Mouse (Mus musculus) hindbrain, postnatal 0 days (tissue): Measurements from ENCODE around the gene Fryl. TPM values are rescaled to one million over a fixed set of nuclear protein-coding genes. Genes with fewer than 3 reads are reported as not detected.

Source experiments
- ATAC-seq: fragments of 200-750 bp; cut with Nextera tagmentation; 2 replicates; pipeline ENCODE4 v1.8.0; 2017; ENCODE audit warnings: mild to moderate bottlenecking, moderate TSS enrichment, moderate library complexity
- DNase-seq: peaks from one replicate; pipeline ENCODE4 v3.0.0-alpha.2; 2015; ENCODE audit warnings: low spot score
- H3K27ac ChIP-seq: fragments of 300-500 bp; sonication (generic); 2 replicates; pipeline ENCODE4 v1.5.1; 2014; ENCODE audit warnings: mild to moderate bottlenecking
- H3K27me3 ChIP-seq: fragments of 300-500 bp; sonication (generic); 2 replicates; pipeline ENCODE4 v1.6.1; 2014; ENCODE audit warnings: low read length, mixed read lengths; ENCODE audit not compliant: insufficient read depth
- H3K36me3 ChIP-seq: fragments of 300-500 bp; sonication (generic); 2 replicates; pipeline ENCODE4 v1.6.1; 2014; ENCODE audit warnings: low read length, mixed read lengths; ENCODE audit not compliant: insufficient read depth
- H3K4me1 ChIP-seq: fragments of 300-500 bp; sonication (generic); 2 replicates; pipeline ENCODE4 v1.6.1; 2014; ENCODE audit warnings: antibody characterized with exemption, low read length, mixed read lengths; ENCODE audit not compliant: insufficient read depth
- H3K4me2 ChIP-seq: fragments of 300-500 bp; sonication (generic); 2 replicates; pipeline ENCODE4 v1.6.1; 2014; ENCODE audit warnings: low read depth, mild to moderate bottlenecking, low read length, moderate library complexity, mixed read lengths
- H3K4me3 ChIP-seq: fragments of 300-500 bp; sonication (generic); 2 replicates; pipeline ENCODE4 v1.5.1; 2014; ENCODE audit warnings: low read length
- H3K9ac ChIP-seq: fragments of 300-500 bp; sonication (generic); replicated peaks from 2 replicates; pipeline ENCODE4 v1.6.1; 2014; ENCODE audit warnings: mild to moderate bottlenecking, low read length, moderate library complexity, mixed read lengths
- H3K9me3 ChIP-seq: fragments of 300-500 bp; sonication (generic); 2 replicates; pipeline ENCODE4 v1.6.1; 2016; ENCODE audit warnings: low read length, mixed read lengths
- CTCF ChIP-seq: IDR thresholded peaks from 2 replicates; pipeline ENCODE4 v1.5.1; 2016; ENCODE audit warnings: antibody characterized with exemption, control low read depth, low read depth
- WGBS: fragments of 180-500 bp; shearing (Covaris S2); extraction: QIAGEN DNeasy Blood & Tissue Kit; methylation state at CpG from one replicate; pipeline ENCODE4 v1.1.7; 2014; 5-methylcytosine and 5-hydroxymethylcytosine counted together
- polyA plus RNA-seq: library from polyadenylated mRNA; unstranded; fragments of >200 nt; fragmentation: Nextera tagmentation; extraction: Ambion mirVana; gene quantifications from 2 replicates; pipeline ENCODE4 v1.2.1, GENCODE M21; 2015
- total RNA-seq: library from RNA; depleted of rRNA; stranded (reverse); fragments of >200 nt; gene quantifications from 2 replicates; pipeline ENCODE4 v1.2.3, GENCODE M21; 2014

Gene Fryl
- total and polyA plus RNA-seq, 2 experiments from 2014 or later: 20.5 to 69.4 TPM

- no peak overlapping the region for H3K4me3 ChIP-seq
- H3K4me2 ChIP-seq: no peak overlapping the region
- H3K9me3 ChIP-seq: no peaks in the 10 kb centered on the region
- ATAC-seq (no peak), DNase-seq (no peak)
- no peak overlapping the region for H3K27ac ChIP-seq
- no peaks in the 10 kb centered on the region for H3K27me3 ChIP-seq
- WGBS: 64% methylated on average over 12 of the region's 12 CpGs
- H3K9ac ChIP-seq: no peak overlapping the region
- no peak for TF ChIP-seq CTCF
- H3K36me3 ChIP-seq: no peaks in the 10 kb centered on the region
- H3K4me1 ChIP-seq: peaks cover 16% of the 10 kb centered on the region
Observed at GRCm38 (mm10) chr5:73171876-73172480, 84.4 kb downstream of the Fryl start.

GRCm38 (mm10) chr5:73171203-73171602 is 85.2 kb downstream of the Fryl start:
- Histone ChIP-seq H3K27ac (no peak overlapping the region), H3K4me3 (no peak overlapping the region), H3K27me3 (no peaks in the 10 kb centered on the region), H3K9me3 (no peaks in the 10 kb centered on the region), H3K36me3 (no peaks in the 10 kb centered on the region), H3K4me2 (no peak overlapping the region), H3K4me1 (peaks cover 16% of the 10 kb centered on the region), H3K9ac (no peak overlapping the region)
- peak; percentile 71 for DNase-seq
- ATAC-seq: peak; percentile 45
- TF ChIP-seq CTCF: no peak
- 7% methylated on average over 1 of the region's 1 CpGs for WGBS

- Histone ChIP-seq H3K9ac (no peak overlapping the region), H3K4me2 (peak overlapping the region; percentile 51), H3K27me3 (no peaks in the 10 kb centered on the region), H3K27ac (peak overlapping the region; percentile 37; the same call in 1 of the 2 replicates), H3K36me3 (no peaks in the 10 kb centered on the region), H3K4me1 (peaks cover 16% of the 10 kb centered on the region), H3K4me3 (no peak overlapping the region), H3K9me3 (no peaks in the 10 kb centered on the region)
- WGBS: 18% methylated on average over 5 of the region's 5 CpGs
- no peak for TF ChIP-seq CTCF
- DNase-seq (peak; percentile 22), ATAC-seq (peak; percentile 62)
Observed at GRCm38 (mm10) chr5:73168769-73169272, 87.6 kb downstream of the Fryl start.

- H3K27me3 ChIP-seq: no peaks in the 10 kb centered on the region
- TF ChIP-seq CTCF: no peak
- peak overlapping the region; percentile 37 for H3K27ac ChIP-seq
- ATAC-seq (peak; percentile 69), DNase-seq (peak; percentile 77)
- no peaks in the 10 kb centered on the region for H3K9me3 ChIP-seq
- WGBS: 25% methylated on average over 18 of the region's 18 CpGs
- no peak overlapping the region; the same call in 1 of the 2 replicates for H3K4me3 ChIP-seq
- H3K9ac ChIP-seq: no peak overlapping the region
- H3K4me2 ChIP-seq: peak overlapping the region; percentile 51
- no peaks in the 10 kb centered on the region for H3K36me3 ChIP-seq
- peaks cover 16% of the 10 kb centered on the region for H3K4me1 ChIP-seq
Observed at GRCm38 (mm10) chr5:73167976-73168768, 88.2 kb downstream of the Fryl start.

GRCm38 (mm10) chr5:73163970-73164369 is 92.4 kb downstream of the Fryl start:
- WGBS: 25% methylated on average over 6 of the region's 6 CpGs
- no peak for TF ChIP-seq CTCF
- H3K9me3 ChIP-seq: no peaks in the 10 kb centered on the region
- H3K9ac ChIP-seq: no peak overlapping the region
- no peak overlapping the region for H3K4me2 ChIP-seq
- H3K36me3 ChIP-seq: no peaks in the 10 kb centered on the region
- ATAC-seq (no peak), DNase-seq (peak; percentile 25)
- H3K4me1 ChIP-seq: peaks cover 8% of the 10 kb centered on the region
- no peaks in the 10 kb centered on the region for H3K27me3 ChIP-seq
- no peak overlapping the region for H3K4me3 ChIP-seq
- H3K27ac ChIP-seq: no peak overlapping the region

GRCm38 (mm10) chr5:73162492-73162891 is 93.9 kb downstream of the Fryl start:
- 70% methylated on average over 2 of the region's 2 CpGs for WGBS
- Histone ChIP-seq H3K9me3 (no peaks in the 10 kb centered on the region), H3K4me3 (no peak overlapping the region), H3K27ac (no peak overlapping the region), H3K36me3 (no peaks in the 10 kb centered on the region), H3K4me2 (no peak overlapping the region), H3K9ac (no peak overlapping the region), H3K4me1 (no peaks in the 10 kb centered on the region), H3K27me3 (no peaks in the 10 kb centered on the region)
- ATAC-seq (no peak), DNase-seq (no peak)
- no peak for TF ChIP-seq CTCF

- WGBS: 37% methylated on average over 9 of the region's 9 CpGs
- no peaks in the 10 kb centered on the region for H3K4me1 ChIP-seq
- no peak for TF ChIP-seq CTCF
- H3K4me3 ChIP-seq: no peak overlapping the region
- DNase-seq: no peak
- H3K36me3 ChIP-seq: no peaks in the 10 kb centered on the region
- H3K27me3 ChIP-seq: no peaks in the 10 kb centered on the region
- peak; percentile 72 for ATAC-seq
- 0 out of 2 replicates have a peak overlapping the region, but pooled peaks have one; percentile 8 for H3K27ac ChIP-seq
- 0 out of 2 replicates have a peak overlapping the region, but pooled peaks have one; percentile 16 for H3K4me2 ChIP-seq
- no peak overlapping the region for H3K9ac ChIP-seq
- no peaks in the 10 kb centered on the region for H3K9me3 ChIP-seq
Observed at GRCm38 (mm10) chr5:73160440-73160839, 96.0 kb downstream of the Fryl start.
